Mouse (Mus musculus) spleen, postnatal 10 days (tissue): Measurements from ENCODE around the gene Itga9.
A peak's percentile ranks its signal among the peaks of the same experiment; 100 is the strongest.

Source experiments
- DNase-seq, 2 experiments: peaks; one replicate each; pipeline ENCODE4 v3.0.0; 2021 to 2022; ENCODE audit warnings: low spot score in 2 of 2

The Itga9 gene

DNA sequence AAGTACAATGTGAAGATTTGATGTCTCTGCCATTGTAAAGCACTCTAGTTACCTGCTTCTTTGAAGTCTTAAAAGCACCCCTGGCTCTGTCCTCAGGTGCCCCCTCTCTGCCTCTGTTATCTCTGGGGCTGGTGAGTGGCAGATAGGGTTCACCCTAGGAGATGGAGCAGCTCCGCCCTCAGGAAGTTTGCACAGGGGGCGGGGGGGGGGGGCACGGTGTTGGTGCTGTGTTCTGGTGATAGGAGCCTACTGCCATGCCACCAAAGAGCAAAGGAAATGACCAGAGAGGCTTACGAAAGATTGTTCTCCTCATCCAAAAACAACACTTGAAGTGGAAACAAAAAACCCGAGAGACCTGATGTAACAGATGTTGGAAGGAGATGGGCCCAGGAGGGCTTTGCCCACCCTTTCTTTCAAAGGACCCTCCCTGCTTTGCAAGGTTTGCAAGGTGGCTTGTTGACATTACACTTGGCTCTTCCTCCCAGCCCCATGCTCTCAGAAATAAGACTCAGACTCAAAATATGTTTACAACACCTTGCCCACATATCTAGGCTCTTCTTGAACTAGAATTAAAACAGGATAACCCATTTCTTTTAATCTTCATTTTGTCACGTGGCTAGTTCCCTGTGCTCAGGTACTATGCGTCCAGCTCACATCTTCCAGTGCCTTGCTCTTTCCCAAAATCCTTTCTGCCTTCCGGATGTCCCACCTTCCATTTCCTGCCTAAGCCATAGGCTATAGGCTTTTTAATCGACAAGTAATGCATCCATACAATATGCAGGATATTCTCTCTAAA lies 79.9 kb downstream of the Itga9 start:
- DNase-seq, result no peak

- DNase-seq, result no peak
Observed at GRCm38 (mm10) chr9:118688248-118688647, 81.8 kb downstream of the Itga9 start.

DNA sequence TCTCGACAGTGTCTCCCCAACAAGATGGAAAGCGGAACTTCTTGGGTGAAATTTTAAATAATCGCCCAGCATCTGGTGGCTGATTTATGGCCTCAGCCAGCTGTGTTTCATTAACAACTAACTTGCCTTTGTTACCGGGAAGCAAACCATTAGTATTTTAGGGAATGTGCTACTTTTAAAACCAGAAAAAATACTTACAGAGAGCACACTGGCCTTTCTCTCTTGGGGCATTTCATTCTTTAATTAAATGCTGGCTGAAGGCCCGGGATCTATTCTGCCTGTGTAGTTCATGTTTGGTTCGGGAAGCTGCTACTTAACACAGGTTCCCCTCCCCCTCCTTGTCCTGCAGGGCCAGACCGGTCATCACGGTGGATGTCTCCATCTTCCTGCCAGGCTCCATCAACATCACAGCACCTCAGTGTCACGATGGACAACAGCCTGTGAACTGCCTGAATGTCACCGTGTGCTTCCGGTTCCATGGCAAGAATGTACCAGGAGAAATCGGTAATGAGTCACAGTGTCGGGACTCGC lies 82.5 kb downstream of the Itga9 start:
- no peak for DNase-seq

GRCm38 (mm10) chr9:118693256-118693655 lies 86.8 kb downstream of the Itga9 start:
- DNase-seq, result no peak

DNA sequence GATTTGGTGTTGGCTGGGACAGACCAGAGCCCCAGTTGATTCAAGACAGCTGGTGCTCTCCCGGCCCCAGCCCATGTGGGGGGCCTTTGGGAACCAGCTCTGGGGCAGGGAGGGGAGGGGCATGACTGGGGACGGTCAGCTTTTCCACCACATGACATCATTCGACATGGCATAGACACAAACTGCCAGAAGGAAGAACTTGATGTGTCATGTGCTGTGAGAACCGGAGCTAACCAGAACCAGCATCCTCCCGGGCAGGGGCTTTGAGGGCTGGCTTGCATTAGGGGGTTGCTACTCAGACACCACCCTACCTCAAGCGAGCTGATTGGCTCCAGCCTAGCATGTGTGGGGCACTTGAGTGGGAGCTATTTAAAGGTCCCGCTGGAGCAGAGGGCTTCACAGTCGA lies 87.9 kb downstream of the Itga9 start:
- DNase-seq, result no peak

- DNase-seq, result no peak
Observed at GRCm38 (mm10) chr9:118698191-118698590, 91.7 kb downstream of the Itga9 start.

GRCm38 (mm10) chr9:118699716-118700115 lies 93.2 kb downstream of the Itga9 start:
- no peak for DNase-seq

DNA sequence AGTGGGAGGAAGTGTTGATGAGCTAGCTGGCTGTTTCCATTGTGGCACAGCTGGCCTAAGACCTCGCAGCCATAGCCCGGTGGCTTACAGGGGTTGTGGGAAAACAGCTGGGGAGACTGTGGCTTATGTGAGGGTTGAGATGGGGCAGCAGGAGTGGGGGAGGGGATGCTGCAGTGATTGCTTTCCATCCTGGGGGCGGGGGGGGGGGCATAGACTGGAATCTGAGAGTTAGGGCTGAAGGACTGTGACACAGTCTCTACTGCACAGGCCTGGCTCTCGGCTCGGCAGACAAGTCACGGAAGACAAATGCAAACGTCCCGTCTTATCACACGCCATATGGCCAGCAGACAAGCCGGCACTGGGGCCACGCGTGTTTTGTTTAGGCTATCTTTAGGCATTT lies 94.4 kb downstream of the Itga9 start:
- DNase-seq, result no peak

DNA sequence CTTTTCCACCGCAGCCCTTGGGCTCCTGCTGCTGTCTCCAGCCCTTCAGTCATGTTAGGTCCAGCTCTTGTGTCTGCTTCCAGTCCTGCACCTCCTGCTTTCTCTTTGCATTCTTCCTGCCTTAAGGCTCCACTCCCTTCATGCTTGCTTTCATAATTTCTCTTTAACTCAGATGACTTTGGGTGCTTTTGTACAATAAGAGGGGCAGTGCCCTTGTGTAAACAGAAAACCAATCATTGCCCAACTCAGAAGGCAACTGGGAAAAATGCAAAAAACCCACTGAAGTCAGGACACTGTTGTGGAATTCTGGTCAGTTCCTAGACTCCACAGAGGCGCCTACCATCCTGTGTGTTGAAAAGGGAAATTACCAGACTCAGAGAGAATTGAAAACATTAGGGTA lies 95.3 kb downstream of the Itga9 start:
- DNase-seq, result no peak

GRCm38 (mm10) chr9:118703146-118703545 lies 96.7 kb downstream of the Itga9 start:
- no peak for DNase-seq

- peak in 1 of 2 experiments; percentile 53 for DNase-seq
Observed at GRCm38 (mm10) chr9:118705381-118706074, 99.0 kb downstream of the Itga9 start.

- no peak for DNase-seq
Observed at GRCm38 (mm10) chr9:118706176-118706975, 99.9 kb downstream of the Itga9 start.

DNA sequence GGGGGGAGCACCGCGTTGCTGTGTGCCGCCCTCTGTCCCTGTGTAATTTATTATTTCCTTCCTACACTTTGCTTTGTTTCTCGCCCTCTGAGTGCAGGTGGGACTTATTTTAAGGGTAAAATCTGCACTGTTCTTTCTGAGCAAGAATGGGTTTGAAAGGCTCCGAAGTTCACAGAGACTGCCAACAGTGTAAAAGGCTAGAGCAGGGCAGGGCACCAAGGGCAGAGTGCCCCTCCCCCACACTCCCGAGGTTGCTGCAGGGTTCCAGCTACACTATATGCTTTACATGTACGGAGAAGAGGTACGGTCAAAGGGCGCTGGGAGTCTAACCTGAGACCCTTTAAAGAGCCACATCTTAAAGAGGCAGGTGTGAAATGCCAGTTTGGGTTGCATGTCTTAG lies 104.1 kb downstream of the Itga9 start:
- DNase-seq, result no peak

DNA sequence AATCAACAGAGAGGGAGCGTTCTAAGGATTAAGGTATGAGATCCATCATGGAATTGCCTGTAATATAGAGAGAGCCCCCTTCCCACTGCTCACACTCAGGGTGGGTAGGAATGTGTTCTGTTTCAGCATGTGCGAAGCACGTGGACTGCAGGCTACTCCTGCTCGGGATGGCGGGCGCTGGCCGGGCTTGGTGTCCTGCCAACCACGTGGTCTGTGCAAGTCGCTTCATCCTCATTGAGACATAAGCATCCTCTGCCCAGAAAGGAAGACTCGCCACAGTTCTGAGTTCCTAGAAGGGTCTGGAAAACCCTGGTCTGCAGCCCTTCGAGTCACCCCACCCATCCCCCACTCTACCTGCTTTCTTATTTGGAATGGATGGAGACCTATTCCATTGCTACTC lies 105.3 kb downstream of the Itga9 start:
- no peak for DNase-seq

DNA sequence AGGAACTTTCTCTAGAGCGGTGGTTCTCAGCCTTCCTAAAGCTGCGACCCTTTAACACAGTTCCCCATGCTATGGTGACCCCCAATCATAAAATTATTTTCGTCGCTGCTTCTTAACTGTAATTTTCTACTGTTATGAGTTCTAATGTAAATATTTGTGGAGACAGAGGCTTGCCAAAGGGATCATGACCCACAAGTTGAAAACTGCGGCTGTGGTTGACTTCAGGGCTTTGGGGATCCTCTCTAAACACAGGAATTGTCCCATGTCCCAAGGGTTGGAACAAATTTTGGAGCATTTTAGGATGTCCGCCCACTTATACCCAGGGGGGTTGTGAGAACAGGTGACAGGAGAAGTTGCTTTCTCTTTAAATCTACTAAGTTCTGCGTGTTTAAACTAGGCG lies 107.0 kb downstream of the Itga9 start:
- DNase-seq, result no peak

- DNase-seq, result no peak
Observed at GRCm38 (mm10) chr9:118714536-118714935, 108.0 kb downstream of the Itga9 start.

DNA sequence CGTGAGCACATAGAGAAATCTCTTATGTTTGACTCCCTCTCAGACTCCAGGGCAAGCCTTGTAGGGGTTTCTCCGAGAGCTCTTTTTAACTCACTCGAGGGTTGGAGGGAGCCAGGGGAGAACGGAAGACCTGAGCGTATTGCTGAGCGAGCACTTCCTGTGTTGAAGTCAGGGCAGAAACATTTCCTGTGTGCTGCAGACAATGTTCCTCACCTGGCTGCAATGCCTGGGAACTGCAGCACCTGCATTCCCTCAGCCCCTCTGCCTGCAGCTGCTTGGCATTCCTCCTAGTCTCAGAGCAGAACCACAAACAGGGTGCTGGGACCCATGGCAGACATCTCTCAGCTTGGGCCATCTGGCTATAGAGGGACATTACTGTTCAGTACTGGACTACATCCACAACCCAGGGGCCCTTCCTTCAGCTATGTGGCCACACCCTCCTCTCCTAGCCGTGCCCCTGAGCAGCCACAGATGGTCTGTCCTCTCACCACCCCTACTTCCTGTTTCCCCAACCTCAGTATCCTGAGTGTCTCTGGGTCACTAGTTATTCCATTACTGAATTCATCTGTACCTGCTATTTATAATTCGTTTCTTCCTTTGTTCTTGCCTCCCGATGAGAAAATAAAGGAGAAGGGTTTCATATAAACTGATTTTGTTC lies 109.6 kb downstream of the Itga9 start:
- DNase-seq, result peak in 1 of 2 experiments; percentile 31

DNA sequence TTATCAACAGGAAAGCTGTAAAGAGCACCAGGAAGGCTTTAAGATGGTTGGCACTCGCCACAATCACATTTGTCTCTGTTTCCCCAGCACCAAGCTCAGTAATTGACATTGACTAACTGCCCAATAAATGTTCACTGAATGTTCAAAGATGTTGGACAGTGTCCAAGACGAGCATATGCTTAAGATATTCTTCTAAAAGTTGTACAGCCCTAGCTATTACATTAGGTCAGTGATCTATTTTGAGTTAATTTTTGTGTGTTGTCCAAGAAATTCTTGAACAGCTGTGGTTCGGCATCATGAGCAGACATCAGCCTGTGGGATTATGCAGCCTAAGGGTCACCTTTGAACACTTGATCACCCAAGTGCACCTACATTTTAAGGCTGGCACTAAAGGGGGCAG lies 110.9 kb downstream of the Itga9 start:
- no peak for DNase-seq

DNA sequence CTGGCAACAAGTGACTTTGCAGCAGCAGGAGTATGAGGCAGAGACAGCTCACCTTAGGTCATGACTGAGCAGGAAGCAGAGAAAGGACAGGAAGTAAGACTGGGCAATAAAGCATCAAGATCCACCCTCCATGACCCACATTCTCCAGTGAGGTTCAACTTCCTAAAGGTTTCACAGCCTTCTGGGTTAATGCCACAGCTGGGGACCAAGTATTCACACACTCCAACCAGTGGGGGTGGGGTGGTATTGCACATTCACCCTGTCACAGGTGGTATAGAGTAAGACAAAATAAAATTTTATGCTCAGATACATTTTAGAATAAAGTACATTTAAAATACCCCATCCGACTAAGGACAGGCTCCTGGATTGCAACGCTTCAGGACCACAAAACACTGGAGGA lies 112.0 kb downstream of the Itga9 start:
- no peak for DNase-seq

- no peak for DNase-seq
Observed at GRCm38 (mm10) chr9:118721056-118721455, 114.6 kb downstream of the Itga9 start.

DNA sequence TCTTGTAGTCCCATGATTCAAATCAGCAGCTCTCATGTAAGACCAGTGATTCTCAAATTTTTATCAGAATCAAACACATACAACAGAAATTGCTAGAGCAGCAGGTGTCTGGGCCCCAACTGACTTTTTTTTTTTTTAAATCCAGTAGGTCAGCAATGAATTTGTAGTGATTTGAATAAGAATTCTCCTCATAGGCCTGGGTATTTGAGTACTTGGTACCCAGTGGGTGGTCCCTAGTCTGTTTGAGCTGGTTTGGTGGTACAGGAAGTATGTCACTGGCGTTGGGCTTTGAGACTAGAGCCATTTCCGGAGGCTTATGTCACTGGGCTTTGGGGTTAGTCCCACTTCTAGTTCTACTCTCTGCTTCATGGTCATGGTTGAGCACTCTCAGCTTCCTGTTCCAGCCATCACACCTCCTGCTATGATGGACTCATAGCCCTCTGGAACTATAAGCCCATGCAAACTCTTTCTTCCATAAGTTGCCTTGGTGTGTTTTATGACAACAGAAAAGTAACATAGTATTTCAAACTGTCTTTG lies 116.4 kb downstream of the Itga9 start:
- no peak for DNase-seq
